Mouse (Mus musculus): ENCODE measurements around the gene Amotl1. TPM values are rescaled to one million over a fixed set of nuclear protein-coding genes. Genes with fewer than 3 reads are reported as not detected.
A peak's percentile ranks its signal among the peaks of the same experiment; 100 is the strongest.

Amotl1 gene
- polyA plus RNA-seq, 1 experiment: 15.1 TPM

DNA sequence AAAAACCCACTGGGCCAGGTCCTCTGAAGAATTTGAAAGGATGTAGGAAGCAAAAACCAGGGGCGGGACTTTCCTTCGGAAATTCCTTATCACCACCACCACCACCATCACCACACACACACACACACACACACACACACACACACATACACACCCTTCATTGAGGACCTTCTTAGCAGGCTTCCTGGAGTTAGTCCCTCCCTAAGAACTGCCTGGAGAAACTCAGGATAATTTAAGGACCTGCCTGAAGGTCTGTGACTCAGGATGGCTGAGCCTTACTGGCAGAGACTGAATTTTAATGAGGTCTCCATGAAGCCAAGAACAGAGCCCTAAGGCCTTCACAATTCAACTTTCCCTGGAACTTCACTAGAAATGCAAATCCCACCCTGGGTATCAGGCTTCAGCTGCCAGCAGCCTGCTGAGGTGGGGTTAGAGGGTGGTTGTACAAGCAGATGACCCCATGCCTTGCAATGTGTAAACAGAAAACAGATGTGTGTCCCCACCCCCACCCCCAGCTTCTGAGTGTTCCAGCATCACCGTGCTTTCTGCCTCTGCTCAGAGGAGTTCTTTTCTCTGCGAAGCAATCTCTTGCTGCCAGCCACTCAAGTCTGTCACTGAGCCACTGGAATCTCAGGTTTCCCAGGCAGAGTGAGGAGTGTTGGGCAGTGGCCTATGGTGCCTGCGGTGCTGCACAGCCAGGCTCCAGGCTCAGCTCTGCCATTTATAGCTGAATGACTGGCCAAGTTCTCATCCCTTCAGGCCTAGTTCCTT is 2.4 kb downstream of the Amotl1 start:
- DNase-seq (ENCODE audit: extremely low spot score in 1 of 2, low spot score in 1 of 2): no peak

DNA sequence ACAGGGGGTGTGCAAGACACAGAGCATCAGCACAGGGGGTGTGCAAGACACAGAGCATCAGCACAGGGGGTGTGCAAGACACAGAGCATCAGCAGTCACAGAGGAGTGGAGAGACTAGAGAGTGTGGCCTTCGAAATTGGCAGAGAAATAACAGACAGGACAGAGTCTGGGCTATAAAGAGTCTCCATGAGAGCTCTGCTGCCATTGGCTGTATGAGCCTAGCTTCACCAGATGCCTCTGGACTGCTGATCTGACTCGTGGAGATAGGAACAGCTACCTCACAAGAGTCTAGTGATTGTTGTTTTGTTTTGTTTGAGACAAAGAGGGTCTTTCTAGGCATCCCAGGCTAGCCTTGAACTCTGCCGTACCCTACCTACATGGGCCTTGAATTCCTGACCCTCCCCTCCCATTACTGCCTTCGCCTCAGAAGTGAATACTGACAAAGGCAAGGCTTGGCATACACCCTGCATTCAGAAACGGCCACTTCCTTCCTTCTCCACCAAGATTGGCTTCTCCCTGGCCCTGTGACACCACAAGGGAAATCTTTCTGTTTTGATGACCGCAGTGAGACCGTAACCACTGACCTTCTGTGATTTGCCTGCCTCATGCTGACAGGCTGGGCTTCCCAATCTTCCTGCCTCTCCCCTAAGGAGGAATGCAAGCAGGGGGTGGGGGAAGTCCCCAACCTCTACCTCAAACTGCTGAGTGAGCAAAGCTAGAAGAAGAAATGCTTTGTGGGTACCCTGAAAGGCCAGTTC is 3.4 kb downstream of the Amotl1 start:
- DNase-seq (ENCODE audit: extremely low spot score in 1 of 2, low spot score in 1 of 2): no peak

DNA sequence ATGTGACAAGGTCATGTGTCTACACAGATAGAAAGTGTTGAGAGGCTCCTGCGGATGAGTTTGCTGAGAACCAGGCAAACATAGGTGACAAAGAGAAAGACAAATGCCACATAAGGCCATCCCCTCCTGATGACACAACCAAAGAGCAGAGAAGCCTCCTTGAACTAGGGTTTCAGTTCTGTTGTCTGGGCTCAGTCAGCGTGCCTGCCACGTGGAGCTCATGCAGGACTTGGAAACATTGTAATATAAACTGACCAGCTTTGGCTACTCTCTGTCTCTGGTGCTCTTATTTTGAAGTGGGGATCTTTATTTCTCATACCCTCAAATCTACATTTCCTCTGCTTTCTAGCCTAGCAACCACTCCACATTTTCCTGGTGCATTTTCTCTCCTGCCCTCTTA is 8.6 kb downstream of the Amotl1 start:
- DNase-seq (ENCODE audit: extremely low spot score in 1 of 2, low spot score in 1 of 2): no peak

DNA sequence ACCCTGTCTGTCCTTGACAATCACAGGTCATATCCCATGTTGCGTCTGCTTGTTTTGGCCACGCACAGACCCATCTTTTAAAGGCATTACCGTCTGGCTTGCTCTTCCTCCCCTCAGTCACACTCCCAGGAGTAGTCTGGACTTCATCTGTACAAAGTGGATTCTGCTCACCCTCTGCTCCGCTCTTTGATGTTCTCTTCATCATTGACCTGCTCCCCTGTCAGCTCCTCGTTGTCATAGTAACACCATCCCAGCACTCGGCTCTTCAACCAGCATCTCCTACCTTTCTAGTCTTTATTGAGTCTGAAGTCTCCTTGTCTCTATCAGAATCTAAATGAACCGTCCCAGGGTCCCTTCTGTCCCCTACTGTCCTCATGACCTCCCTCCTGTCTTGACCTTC is 9.3 kb downstream of the Amotl1 start:
- DNase-seq (ENCODE audit: extremely low spot score in 1 of 2, low spot score in 1 of 2): no peak

DNA sequence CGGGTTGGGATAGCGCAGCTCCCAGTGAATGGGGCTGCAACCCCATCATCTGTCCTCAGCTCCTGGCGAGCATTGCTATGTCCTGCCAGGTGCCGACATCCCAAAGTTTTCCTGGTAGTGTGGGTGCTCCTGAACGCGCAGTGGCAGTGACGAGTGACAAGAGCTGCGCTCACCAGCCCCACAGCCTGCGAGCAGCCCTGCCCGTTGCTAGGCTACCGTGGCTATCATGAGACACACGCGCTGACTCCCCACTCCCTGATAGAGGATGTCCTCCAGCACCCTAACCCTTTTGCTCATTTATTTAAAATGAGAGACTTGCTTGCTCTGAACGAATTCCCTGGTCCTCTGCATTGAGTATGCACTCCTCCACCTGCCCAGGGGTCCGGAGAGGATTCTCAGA is 10.7 kb downstream of the Amotl1 start:
- DNase-seq (ENCODE audit: extremely low spot score in 1 of 2, low spot score in 1 of 2): peak in 1 of 2 experiments; percentile 51

DNA sequence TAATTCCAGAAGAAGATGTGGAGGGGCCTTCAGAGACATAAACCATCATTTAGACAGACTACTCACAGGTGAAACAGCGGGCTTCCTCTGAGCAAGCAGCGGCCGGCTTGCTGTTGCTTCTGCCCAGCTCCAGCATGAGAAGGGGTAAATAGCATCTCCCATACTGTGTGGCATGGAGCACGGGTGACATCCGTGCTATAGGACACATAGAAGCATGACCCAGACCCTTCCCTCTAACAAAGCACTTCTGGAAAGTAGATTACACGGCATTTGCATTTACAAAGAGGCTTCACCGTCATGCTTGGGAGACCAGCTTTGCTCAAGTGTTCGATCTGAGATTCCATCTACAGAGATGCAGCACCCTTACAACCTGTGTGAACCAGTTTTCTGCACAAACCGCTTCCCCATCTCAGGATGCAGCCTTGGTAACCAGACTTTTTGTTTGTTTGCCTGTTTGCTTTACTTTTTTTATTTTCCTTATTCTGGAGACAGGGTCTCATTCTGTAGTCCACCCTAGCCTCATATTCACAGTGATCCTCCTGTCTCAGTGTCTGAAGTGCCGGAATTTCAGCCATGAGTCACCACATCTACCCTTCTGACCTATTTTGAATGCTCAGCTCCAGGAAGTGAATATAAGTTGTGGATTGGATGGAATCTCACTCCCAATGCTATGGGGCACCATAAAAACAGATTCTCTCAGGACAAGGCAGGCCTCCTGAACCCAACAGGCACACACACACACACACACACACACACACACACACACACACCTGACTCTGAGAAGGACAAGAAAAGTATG is 12.3 kb downstream of the Amotl1 start:
- no peak for DNase-seq (ENCODE audit: extremely low spot score in 1 of 2, low spot score in 1 of 2)

DNA sequence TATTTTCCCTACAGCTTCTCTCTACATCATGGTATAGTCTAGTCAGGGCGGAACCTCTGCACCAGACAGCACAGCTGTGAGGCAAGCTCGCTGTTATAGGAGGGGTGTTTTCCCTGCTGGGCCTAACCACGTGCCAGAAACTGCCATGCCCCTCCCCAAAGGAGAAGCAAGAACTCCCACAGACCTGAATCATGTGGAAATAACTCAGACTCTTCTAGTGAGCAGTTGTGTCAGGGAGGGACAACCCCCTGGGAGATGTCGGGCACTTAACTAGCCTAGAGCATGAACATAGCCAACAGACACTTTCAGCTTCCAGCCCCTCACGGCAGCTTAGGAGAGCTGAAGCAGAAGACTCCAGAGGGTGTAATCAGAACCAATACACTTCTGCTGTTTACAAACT is 13.1 kb downstream of the Amotl1 start:
- no peak for DNase-seq (ENCODE audit: extremely low spot score in 1 of 2, low spot score in 1 of 2)

DNA sequence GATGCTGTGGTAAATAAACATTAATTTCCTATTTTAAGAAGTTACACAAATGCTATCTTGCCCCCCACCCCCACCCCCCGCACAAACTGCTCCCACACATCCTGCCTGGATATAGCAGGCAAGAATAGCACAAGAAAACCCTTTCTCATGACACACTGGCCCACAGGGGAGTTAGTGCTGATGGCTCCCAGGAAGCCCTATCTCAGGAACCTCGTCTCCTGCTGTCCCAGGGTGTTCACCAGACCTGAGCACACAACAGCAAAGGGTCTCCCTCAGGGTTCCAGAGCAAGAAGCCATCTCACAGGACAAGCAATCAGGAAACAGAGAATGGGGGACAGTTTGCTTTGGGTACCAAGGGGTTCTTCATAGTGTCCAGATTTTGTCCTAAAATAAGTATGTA is 17.3 kb downstream of the Amotl1 start:
- DNase-seq (ENCODE audit: extremely low spot score in 1 of 2, low spot score in 1 of 2): no peak

DNA sequence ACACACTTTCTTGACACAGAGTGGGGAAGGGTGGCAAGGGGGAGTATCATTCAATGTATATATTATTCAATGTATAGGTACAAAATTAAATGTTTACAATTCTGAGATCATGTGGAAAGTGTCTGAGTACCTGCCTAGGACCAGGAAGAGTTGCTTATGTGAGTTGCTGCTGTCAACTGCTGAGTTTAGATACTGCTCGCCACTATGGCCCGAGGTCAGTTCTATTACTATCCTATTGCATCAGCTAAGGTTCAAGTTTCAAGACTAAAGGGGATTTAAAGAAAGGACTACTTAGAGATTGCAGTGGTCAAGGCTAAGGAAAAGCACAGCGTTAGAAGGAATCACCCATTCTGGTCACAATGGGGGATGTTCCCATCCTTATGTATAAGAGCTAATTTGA is 18.9 kb downstream of the Amotl1 start:
- DNase-seq (ENCODE audit: extremely low spot score in 1 of 2, low spot score in 1 of 2): no peak

DNA sequence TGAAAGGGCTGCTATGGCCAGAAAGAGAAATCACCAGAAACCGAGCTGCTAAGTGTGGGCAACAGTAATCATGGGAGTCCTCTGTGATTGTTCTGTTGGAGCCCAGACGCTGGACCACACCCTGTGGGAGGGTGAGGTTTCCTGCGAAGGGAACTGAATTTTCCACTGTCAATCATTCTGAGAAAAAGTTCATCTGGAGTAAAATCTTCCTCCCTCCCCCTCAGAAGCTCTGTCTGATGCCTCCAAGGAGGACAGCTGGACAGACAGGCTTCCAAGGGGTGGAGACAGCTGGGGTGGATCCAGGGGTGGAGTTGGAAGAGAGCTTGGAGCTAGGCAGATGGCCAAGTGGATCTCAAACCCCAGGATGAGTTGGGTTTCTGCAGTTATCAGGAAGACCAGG is 19.8 kb downstream of the Amotl1 start:
- DNase-seq (ENCODE audit: extremely low spot score in 1 of 2, low spot score in 1 of 2): no peak

DNA sequence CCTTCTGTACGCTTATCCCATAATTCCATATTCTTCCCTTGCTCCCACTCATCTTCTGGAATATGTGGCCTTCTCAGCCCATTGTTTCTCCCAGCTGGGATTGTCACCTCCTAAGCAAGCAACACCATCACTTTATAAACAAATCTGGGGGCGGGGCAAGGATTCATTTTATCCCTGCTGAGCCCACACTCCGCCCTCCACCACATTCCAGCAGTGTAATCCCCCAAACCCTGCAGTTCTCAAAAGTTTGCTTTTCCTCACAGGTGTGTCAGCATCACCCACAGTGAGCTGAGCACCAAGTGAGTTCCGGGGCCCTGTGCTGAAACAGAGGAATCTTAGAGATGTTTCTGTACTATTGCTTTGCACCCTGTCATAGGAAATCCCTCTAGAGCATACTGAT is 20.9 kb downstream of the Amotl1 start:
- DNase-seq (ENCODE audit: extremely low spot score in 1 of 2, low spot score in 1 of 2): no peak

DNA sequence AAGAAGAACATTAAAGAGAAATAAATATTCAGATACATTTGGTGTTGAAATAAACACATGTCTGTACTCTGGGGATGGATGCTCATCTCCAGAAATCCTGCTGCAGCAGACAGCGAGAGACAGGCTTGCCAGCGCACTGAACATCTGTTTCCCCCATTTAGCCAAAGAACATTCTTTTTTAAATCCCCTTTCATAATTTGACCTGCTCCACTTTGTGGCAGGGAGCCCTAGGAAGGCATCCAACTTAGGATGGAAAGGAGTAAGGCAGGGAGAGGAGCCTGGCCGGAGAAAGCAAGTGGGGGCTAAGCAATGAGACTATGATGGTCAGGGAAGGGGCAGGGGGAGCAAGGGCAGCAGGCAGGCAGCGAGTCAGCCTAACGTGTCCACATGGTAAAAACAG is 21.6 kb downstream of the Amotl1 start:
- DNase-seq (ENCODE audit: extremely low spot score in 1 of 2, low spot score in 1 of 2): no peak

DNA sequence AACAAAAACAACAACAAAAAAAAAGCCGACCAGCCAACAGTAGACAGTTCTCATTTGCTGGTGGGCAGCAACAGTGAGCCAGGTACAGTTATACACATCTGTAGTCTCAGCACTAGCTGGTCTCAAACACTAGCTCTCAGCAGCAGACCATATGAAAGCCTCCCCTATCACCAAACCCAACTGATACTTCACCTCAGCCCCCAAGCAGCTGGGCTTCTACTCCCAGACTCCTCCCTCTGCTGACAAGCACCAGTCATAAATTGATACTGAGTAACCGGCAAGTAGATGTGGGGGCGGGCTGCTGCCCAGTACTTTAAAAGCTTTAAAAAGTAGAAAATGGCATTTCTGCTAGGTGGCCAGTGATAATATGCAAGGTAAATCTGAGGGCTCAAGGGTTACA is 22.0 kb downstream of the Amotl1 start:
- no peak for DNase-seq (ENCODE audit: extremely low spot score in 1 of 2, low spot score in 1 of 2)

DNA sequence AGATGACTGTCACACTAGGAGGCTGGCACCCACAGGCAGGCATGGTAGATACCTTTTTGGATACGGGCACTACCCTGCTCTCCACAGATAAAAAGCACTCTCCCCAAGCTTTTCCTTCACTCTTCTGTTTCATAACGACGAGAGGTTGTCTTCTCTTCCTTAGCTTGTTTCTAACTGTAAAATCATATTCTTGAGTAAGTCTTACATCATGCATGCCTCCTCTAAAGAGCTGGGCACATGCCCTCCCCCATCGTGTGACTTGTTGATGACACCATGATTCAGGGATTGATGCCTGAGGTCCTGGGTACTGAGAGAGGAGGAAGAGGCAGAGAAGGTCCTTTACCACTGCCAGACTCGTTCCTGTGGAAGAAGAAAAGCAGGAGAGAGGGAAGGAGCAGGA is 24.7 kb downstream of the Amotl1 start:
- no peak for DNase-seq (ENCODE audit: extremely low spot score in 1 of 2, low spot score in 1 of 2)

DNA sequence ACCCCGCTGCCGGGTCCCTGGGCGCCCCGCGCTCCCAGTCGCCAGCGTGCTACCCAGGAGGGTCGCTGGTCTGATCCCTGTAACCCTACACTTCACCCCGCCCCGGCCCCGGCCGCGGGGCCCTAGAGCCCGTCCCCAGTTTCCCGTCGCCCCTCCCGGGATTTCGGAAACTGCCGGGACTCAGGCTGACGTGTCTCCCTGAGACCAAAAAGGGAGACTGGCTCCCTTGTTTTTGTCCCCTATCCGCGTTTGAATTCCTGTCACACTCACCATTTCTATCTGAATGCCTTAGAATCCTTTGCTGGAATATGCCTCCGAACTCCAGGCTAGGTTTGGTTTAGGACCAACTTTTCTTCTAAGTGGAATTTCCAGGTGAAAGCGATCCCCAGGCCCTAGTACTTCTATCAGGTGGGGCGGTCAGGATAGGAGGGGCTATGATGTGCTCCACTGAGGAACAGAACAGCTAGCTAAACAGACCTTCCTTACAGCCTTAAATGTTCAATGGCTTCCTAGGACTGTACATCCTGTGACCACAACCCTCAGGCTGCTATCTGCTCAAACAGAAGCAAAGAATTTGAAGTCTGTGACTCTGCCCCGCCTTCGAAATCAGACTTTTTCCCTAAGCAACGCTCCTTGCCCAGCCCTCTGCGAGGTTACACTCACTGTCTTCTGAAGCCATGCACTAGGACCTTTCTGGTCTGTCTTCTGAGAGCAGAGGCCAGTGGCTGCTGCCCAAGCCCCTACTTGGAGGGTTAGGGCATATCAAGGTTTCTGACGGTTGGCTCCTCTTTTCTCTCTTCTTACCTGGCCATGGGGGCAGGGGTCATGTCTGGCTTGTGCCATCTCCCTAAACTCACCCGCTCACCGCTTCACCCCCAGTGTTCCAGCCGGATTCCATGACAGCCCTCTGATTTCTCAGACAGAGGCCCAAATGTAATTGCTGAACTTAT is 29.6 kb downstream of the Amotl1 start:
- peak in 1 of 2 experiments; percentile 38 for DNase-seq (ENCODE audit: extremely low spot score in 1 of 2, low spot score in 1 of 2)

DNA sequence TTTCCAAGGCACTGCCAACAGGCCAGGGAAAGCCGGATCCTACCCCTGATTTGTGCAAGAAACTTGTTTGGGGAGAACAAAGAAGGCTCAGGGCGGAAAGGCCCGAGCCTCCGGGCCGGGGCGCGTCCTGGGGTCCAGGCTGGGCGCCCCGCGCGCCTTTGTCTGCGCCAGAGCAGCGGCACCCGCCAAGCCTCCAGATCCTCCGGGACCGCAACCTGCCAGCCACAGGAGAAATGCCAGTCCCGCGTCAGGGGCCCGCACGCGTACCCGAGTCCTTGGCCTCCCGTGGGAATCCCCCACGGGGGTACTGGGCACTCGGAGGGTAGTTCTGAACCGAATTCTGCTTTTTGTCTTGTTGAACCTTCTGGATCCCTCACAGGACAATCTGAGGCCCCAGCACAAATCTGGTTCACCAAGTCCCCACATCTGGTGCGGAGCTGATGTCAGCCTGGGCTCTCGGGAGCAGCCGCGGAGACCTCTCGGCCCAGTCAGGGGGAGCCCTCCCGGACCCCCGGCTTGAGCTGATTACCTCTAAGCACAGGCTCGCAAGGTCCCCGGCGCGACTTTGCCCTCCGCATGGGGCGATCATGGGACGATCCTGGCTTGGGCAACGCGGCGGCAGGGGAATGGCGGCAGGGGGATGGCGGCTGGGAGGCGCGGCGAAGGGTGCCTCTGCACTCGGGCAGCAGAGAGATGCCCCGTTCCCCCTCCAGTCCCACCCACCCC is 30.5 kb downstream of the Amotl1 start:
- peak in 1 of 2 experiments; percentile 24 for DNase-seq (ENCODE audit: extremely low spot score in 1 of 2, low spot score in 1 of 2)

DNA sequence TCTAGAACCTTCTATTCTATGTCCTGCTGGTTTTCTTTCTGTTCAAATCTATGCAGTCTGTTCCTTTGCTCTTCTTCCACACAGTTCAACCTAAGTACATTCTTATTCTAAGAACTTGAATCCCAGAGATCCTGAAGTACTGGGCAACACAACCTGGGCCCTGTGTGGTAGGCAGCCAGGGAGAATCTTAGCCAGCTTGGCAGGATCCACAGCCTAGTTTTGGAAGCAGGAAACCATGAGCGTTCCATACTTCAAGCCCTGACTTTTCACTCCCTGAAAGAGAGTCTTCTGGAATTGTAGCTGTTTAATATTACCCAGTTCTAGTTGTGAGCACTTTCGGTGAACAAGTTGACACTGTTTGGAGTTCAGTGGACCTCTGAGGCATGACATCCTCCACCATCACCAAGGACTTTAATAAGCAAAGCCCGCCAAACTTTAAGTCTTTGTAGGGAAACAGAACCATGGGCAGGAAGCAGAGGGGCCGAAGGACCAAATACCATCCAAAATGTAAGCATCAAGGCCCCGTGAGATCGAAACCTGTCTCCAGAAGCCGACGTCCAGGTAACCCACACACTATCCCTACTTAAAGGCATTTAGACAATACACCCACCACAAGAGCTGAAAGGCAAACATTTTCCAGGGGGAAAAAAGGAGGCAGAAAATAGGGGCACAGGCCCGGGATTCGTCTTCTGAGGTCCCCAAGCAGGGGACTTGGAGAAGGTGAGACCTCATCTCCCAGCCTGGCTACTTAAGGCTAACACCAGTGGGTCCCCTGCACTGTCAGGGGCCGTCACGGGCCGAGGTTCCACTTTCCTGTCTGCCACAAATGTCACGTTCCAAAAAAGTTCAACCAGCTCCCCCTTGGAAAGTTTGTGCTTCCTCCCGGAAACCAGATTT is 31.3 kb downstream of the Amotl1 start:
- no peak for DNase-seq (ENCODE audit: extremely low spot score in 1 of 2, low spot score in 1 of 2)

DNA sequence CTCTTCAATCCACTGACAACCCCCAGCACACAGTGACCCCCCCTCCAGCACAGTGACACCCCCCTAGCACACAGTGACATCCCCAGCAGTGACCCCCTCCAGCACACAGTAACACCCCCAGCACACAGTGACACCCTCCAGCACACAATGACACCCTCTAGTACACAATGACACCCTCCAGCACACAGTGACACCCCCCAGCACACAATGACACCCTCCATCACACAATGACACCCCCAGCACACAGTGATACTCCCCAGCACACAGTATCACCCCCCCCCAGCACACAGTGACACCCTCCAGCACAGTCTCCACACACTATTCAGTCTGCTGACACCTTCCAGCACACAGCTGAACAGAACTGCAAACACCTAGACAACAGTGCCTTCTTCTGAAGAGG is 32.3 kb downstream of the Amotl1 start:
- DNase-seq (ENCODE audit: extremely low spot score in 1 of 2, low spot score in 1 of 2): no peak

DNA sequence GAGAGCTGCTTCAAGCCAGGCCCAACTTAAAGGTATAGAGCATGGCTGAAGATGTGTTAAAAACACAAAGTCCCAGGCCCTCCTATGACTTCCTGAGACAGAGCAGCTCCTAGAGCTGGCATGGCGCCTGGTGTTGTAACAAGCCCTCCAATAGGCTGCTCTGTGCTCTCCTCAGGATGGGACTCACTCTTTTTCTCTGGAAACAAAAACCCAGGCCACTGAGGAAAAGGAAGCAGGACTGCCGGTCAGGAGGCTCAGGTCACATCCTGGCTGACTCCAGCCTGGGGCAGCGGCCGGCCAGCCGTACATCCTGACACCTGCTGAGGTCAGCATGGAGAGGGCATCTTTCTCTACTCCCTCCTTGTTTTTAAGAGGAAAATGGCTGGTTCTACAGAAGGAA is 36.3 kb downstream of the Amotl1 start:
- no peak for DNase-seq (ENCODE audit: extremely low spot score in 1 of 2, low spot score in 1 of 2)

Measured in frontal cortex, adult 2 months (tissue).